Mouse (Mus musculus) erythroblast, adult 5-6 weeks (primary cell): ENCODE data around the gene Dok3. TPM values are rescaled to one million over a fixed set of nuclear protein-coding genes. Genes with fewer than 3 reads are reported as not detected.
"Not testable (repeated sequence)": the region's sequence is repeated elsewhere in the genome, so short reads cannot be mapped to it uniquely, and the experiment has no call there.

Experiments
- ATAC-seq: replicated peaks from 2 replicates; pipeline ENCODE4 v1.8.0; 2016; ENCODE audit warnings: moderate number of reproducible peaks, mild to moderate bottlenecking, moderate TSS enrichment, inconsistent platforms; ENCODE audit not compliant: poor library complexity, low FRiP score, severe bottlenecking
- total RNA-seq, 2 experiments: library from RNA; stranded (forward) in 1 of 2; stranded (reverse) in 1 of 2; fragments of 150-400 nt in 1 of 2; fragments of 200-764, 138-1000 nt in 1 of 2; gene quantifications; 2 replicates each; pipeline versions ENCODE4 v1.2.3 to v1.2.4; 2015 to 2017; ENCODE audit warnings: low replicate concordance in 2 of 2

Gene Dok3
- total RNA-seq (2015; ENCODE audit: low replicate concordance) (11.9 and 19.2 TPM in 2 replicates), total RNA-seq (2017; ENCODE audit: low replicate concordance) (12.5 and 12.9 TPM in 2 replicates)

DNA sequence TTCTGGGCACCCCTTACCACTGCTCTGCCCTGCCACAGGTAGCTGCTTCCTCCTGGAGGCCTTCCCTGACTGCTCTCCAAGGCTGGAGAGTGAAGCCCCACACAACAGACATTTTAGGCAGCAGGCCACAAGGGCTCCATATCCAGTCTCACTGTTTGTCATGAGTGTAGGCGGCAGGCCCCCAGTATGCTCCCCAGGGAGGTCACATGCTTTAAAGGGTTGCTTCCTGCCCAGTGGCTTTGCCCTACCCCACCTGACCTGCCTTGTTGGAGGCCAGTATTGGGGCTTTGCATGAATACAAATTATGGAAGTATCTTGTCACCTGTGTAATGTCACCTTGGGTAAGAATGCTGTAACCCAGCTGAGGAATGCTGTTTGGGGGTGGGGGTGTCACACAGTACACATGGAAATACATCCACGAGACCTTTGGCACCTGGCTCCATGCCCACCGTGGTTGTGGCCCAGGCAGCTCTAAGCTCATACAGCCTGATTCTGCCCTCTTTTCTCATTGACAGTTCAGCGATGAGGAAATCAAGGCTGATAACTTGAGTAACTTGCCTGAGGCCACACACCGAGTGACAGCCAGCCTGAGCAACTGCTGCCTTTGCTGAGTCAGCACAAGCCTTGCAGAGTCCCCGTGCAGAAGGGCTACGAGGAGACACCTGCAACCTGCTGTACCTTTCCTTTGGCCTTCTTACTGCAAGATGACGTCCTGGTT, at the start of gene Dok3:
Dok3 (minus strand) TSS at position 99 of the 718 bp plus-strand sequence.
- no peak for ATAC-seq

GRCm38 (mm10) chr13:55578086-55578485, 49.0 kb upstream of the Dok3 start:
- no peak for ATAC-seq

GRCm38 (mm10) chr13:55576872-55577271, 47.8 kb upstream of the Dok3 start:
- ATAC-seq: not testable (repeated sequence)

DNA sequence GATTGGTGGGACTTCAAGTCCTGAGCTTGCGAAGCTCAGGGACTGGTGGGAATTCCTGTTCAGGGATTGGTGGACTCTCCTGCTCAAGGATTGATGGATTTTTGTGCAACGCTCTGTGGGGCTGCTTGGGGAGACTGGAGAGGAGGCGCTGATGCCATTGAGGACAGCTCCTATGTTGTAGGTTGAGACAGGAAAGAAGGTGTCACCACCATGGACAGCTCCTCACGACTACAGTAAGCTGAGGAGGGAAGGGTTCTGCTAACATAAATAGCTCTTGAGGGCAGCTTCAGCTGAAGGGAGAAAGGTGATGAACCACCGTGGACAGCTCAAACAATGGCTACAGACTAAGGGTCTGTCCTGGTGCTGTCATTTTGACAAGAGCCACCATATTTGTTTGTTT, 46.8 kb upstream of the Dok3 start:
- ATAC-seq: no peak

DNA sequence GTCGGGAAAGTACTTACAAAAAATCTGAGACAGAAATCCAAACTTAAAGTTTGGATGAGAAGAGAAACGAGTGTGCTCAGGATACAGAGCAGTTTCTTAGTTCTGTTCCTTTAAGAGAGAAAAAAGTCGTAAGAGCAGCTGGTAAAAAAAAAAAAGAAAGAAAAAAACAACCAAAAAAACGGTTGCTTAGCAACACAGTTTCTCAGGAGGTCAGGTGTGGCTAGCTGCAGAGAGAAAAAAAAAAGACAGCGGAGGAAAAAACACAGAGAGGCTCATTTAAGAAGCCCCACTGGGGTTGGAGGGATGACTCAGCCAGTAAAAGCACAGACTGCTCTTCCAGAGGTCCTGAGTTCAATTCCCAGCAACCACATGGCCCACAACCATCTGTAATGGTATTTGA, 45.2 kb upstream of the Dok3 start:
- no peak for ATAC-seq

GRCm38 (mm10) chr13:55573432-55573831, 44.3 kb upstream of the Dok3 start, which contains the start of gene Tmed9:
Gene Tmed9 (plus strand): TSS chr13:55573732.
- ATAC-seq: no peak

DNA sequence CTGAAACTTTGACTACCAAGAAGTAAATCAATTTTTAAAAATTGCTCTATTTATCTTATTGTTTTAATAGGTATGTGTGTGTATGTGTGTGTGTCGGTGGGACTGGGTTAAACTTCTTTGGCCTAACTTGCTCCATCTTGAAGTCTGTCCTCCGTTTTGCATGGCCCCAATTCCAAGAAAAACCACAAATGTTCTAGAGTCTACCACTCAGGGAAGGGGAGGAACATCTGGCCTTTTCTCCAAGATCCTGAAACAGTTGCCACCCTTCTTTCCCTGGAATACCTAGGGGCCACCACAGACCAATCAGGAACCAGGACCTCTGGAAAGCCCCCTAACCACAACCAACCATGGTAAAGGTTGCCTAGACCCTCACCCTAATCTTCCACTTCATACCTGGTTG, 42.9 kb upstream of the Dok3 start:
- ATAC-seq: no peak

DNA sequence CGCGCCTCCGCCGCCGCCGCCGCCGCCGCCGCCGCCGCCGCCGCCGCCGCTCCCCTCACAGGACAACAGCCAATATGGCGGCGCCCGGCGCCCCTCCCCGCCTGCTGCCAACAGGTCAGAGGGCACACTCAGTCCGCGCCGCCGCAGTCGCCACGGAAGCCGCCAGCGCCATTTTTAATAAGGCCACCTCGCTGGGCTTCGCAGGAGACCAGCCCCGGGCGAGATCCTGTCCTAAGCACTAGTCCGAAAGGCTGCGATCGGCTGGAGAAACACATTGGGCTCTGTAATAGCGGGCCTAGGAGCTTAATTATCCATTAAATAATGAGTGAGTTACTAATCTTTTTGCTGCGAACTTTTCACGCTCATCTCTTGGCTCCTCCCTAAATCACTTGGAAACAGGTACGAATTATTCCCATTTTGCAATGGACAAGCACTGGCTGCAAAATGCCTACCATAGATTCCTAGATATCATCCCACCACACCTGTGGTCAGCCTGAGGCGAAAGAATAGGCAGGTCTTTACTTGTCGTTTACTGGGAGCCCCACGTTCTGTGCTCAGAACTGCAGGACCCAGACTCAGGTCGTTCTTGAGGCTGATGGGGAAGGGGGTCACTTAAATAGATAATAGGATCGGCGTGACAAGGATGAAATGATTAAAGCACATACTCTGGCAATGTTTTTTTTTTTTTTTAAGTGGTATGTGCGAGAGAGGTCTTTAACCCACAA, 42.1 kb upstream of the Dok3 start, which contains the start of gene Fam193b:
Fam193b (minus strand) TSS at position 94 of the 725 bp plus-strand sequence.
- ATAC-seq: peak; percentile 96

GRCm38 (mm10) chr13:55570286-55570973, 41.3 kb upstream of the Dok3 start:
- peak; percentile 53 for ATAC-seq

DNA sequence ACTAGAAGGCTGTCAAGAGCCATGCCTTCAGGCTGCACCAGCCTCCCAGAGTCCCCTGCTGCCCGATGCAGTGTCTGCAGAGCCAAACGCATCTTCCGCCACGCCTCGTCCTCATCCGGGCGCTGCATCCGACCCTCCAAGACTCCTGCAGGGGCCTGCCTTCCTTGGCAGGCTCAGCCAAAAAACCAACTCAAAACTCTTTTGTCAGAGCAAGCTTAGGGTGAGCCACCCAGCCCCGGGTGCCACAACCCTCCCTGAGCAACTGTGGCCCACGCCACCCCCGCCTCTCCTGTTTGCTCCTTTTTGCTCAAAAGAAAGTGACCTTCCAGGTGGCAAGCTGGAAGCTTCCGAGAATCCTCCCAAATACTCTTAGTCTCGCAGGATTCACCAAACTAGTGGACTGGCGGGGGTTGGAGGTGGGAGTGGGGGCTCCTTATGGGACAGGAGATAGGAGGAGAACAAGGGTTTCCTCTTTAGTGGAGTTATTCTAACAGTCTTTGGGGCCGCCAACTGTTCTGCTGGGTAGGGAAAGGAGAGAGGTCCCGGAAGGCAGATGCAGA, 40.7 kb upstream of the Dok3 start:
- ATAC-seq: 0 out of 2 replicates have a peak, but pooled peaks have one; percentile 8

DNA sequence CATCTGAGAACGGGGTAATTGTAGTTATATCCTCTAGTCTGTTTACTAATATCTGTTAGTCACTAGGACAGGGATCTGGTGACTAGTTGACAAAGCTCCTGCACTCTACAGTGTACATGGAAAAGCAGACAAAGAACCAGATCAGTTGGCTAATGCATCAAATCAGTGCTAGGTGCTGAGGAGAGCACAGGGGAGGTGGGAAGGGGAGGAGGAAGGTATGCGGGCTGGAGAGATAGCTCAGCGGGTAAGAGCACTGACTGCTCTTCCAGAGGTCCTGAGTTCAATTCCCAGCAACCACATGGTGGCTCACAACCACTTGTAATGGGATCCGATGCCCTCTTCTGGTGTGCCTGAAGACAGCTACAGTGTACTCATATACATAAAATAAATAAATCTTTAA, 39.4 kb upstream of the Dok3 start:
- ATAC-seq: not testable (repeated sequence)

DNA sequence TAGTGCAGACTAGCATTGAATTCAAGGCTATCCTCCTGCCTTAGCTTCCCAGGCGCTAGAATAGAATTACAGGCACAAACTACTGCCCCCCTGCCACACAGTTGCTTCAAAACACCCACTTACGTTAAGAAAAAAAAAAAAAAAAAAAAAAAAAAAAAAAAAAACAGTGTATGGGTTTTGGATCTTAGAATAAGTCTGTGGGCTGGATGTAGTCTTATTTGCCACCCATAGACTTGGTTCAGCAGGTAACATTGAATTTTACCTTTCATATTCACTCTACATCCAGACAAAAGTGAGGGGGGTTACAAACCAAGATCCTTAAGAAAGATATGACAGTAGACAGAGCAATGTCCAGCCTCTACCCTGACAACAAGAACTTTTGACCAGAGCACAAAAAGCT, 38.9 kb upstream of the Dok3 start:
- ATAC-seq: no peak

DNA sequence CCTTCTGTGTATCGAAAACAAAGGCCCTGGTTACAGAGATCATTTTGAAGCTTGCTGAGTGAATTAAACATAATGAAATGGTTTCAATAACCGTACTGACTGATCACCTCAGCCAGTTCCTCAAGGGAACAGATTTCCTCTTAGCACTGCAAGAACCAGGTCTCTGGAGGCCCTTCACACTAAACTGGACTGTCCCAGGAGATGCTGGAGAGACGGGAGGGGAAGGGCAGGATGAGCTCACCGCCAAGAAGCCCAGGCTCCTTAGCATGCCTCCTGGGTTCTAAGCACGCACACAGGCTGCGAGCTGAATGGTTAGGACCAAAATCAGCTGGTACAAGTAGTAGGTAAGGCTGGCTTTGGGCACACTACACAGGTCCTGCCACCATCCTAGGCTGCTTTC, 37.9 kb upstream of the Dok3 start:
- no peak for ATAC-seq

DNA sequence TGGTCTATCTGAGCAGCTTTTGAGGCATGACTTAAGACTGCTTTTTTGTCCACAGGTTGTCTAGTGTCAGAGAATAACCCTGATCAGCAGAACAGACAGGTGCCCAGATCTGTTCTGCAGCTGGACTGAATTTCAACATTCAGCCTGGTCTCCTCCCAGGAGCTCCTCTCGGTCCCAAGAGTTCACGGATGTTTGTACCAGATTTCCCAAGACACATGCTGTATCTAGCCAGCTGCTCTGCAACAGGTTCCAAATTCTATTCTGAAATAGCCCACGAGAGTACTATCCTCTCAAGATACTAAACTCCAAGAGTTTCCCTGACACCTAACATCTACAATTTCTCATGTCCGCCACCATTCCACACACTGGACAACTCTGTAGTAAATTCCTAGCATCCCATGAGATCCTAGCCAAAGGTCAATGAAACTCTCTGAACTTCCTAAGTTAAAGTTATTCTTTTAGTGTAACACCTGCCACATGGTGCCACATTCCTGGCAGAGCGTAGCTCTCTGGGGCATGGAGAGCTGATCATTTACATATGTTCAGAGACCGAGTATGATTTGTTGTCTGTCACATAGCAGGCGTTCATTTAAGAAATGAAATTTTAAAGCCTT, 34.3 kb upstream of the Dok3 start:
- ATAC-seq: no peak

GRCm38 (mm10) chr13:55557499-55557898, 28.4 kb upstream of the Dok3 start:
- no peak for ATAC-seq

DNA sequence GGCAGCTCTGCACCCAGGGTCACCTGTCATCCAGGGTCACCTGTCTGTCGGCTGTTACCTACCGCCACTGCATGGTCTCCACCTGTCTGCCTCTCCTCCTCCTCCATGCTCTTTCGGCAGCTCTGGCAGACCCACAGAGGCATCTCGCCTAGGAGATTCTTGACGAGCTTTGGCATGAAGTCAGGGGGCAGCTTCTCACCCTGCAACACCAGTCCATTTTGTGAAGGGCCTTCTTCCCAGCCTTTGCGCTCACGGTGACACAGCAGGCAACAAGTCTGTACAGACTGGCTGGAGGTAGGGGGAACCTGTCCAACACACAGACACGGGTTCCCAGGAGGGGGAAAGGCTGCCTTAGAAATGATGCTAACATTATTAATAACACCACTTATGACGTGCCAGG, 26.8 kb upstream of the Dok3 start:
- ATAC-seq: no peak

GRCm38 (mm10) chr13:55549061-55549460, 20.0 kb upstream of the Dok3 start:
- no peak for ATAC-seq

GRCm38 (mm10) chr13:55548426-55548825, 19.3 kb upstream of the Dok3 start:
- no peak for ATAC-seq

DNA sequence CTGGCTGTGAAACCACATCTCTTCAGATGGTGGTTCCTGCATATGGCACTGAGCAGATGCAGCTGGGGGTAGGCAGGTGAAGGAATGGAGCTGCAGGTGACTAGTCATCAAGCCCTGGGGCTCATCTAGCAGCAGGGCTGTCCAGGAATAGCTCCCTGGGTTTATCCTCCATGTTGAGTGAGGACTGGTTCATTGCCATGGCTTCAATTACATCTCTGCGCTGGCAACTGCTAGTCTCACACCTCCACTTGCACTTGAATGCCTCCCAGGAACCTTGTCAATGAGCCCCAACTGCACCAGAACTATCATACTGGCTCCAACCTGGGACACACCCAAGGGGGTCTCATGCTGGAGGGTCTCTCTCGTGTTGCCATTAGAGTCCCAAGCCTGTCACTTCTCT, 18.8 kb upstream of the Dok3 start:
- no peak for ATAC-seq

DNA sequence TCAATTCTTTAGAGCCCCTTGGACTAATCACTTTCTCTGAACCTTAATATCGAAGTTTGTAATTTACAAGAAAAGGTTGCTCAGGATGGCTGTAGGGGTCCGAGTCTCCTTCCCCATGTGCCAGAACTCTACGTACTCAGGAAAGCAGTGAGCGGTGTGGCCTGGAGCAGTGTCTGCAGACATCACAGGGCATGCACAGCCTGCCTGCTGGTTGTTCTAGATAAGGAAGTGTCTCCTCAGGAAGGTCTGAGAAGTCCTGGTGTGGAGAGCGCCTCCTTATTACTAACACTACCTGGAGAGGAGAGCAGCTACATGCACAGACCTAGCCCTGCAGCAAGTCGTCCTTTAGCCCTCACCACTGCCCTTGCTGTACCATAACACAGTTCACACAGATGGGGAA, 15.7 kb upstream of the Dok3 start:
- peak; percentile 75 for ATAC-seq
